Mouse (Mus musculus): ENCODE data around the gene B3galt4. TPM values are rescaled to one million over a fixed set of nuclear protein-coding genes. Genes with fewer than 3 reads are reported as not detected.

The B3galt4 gene
- total RNA-seq, 1 experiment = 10.3 TPM

DNA sequence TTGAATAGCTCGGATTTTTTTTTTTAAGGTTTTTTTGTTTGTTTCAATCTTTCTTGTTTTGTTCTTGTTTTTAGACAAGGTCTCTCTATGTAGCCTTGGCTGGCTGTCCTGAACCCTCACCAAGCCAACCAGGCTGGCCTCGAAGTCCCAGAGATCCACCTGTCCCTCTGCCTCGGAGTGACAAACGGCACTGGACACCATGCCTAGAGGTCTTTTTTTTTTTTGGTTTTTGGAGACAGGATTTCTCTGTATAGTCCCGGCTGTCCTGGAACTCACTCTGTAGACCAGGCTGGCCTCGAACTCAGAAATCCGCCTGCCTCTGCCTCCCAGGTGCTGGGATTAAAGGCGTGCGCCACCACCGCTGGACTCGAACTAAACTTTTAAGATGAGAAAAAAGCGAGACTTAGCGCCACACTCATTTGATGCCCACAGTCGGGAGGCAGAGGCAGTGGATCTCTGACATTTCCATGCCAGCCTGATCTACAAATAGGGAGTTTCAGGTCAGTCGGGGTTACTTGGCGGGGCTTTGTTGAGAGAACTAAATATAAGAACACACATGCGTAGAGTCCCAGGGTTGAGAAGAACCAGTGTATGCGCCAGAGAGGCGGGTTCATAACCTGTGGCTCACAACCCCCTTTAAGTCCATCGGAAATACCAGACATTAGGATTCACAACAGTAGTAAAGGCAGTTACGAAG is 22.9 kb downstream of the B3galt4 start:
- TF ChIP-seq ZNF384 (IDR thresholded peaks at IDR 0.05; ENCODE audit: low read depth, low read length) (no peak), ZC3H11A (IDR thresholded peaks at IDR 0.05; ENCODE audit: borderline replicate concordance, low read depth, low read length) (no peak), HCFC1 (IDR thresholded peaks at IDR 0.05; ENCODE audit: borderline replicate concordance, insufficient read depth, low read length) (no peak), MAFK (IDR thresholded peaks at IDR 0.05; ENCODE audit: insufficient read depth, low read depth, low read length) (no peak), CHD2 (IDR thresholded peaks at IDR 0.05; ENCODE audit: low read depth, low read length) (no peak)
- DNase-seq (ENCODE audit: low read depth, low spot score) = no peak
- in situ Hi-C loops (cut with MboI; ENCODE audit: low sequenced_read_pairs in 2 of 2, unreplicated experiment in 2 of 2) = no loop called here
- peaks cover 14% of the 10 kb centered on the region; the same call in 1 of the 2 replicates for H3K36me3 ChIP-seq (ENCODE audit: control insufficient read depth, insufficient read depth, low read length, poor library complexity, severe bottlenecking)
- H3K4me3 ChIP-seq (ENCODE audit: insufficient read depth in 1 of 2, low read depth in 1 of 2, low read length in 2 of 2, poor library complexity in 1 of 2, severe bottlenecking in 1 of 2) = peak overlapping the region; percentile 74 to 75
- H3K27ac ChIP-seq (ENCODE audit: insufficient read depth, low read depth, low read length, poor library complexity, severe bottlenecking) = no peak overlapping the region
- H3K9ac ChIP-seq (ENCODE audit: insufficient read depth, low read depth, low read length, poor library complexity, severe bottlenecking) = peak overlapping the region; percentile 86; the same call in 1 of the 2 replicates
- H3K4me1 ChIP-seq (ENCODE audit: control insufficient read depth in 2 of 2, insufficient read depth in 2 of 2, low read length in 2 of 2, poor library complexity in 1 of 2) = peaks cover 0 to 20% of the 10 kb centered on the region in 2 experiments; a peak in 1 of 4 replicates
- no peaks in the 10 kb centered on the region for H3K9me3 ChIP-seq (ENCODE audit: control insufficient read depth, insufficient read depth, low read depth, low read length)

GRCm38 (mm10) chr17:33926207-33926932 is 24.9 kb downstream of the B3galt4 start:
- in situ Hi-C loops (cut with MboI; ENCODE audit: low sequenced_read_pairs in 2 of 2, unreplicated experiment in 2 of 2) = no loop called here
- H3K4me3 ChIP-seq (ENCODE audit: insufficient read depth in 1 of 2, low read depth in 1 of 2, low read length in 2 of 2, poor library complexity in 1 of 2, severe bottlenecking in 1 of 2) = peak overlapping the region in 1 of 2 experiments; percentile 12; a peak in 1 of 4 replicates
- H3K36me3 ChIP-seq (ENCODE audit: control insufficient read depth, insufficient read depth, low read length, poor library complexity, severe bottlenecking) = peaks cover 9% of the 10 kb centered on the region; the same call in 1 of the 2 replicates
- 0 out of 2 replicates have a peak overlapping the region, but pooled peaks have one; percentile 33 for H3K9ac ChIP-seq (ENCODE audit: insufficient read depth, low read depth, low read length, poor library complexity, severe bottlenecking)
- no peak for DNase-seq (ENCODE audit: low read depth, low spot score)
- no peak overlapping the region for H3K27ac ChIP-seq (ENCODE audit: insufficient read depth, low read depth, low read length, poor library complexity, severe bottlenecking)
- H3K9me3 ChIP-seq (ENCODE audit: control insufficient read depth, insufficient read depth, low read depth, low read length) = no peaks in the 10 kb centered on the region
- peaks cover 0 to 14% of the 10 kb centered on the region in 2 experiments; a peak in 1 of 4 replicates for H3K4me1 ChIP-seq (ENCODE audit: control insufficient read depth in 2 of 2, insufficient read depth in 2 of 2, low read length in 2 of 2, poor library complexity in 1 of 2)
- TF ChIP-seq HCFC1 (IDR thresholded peaks at IDR 0.05; ENCODE audit: borderline replicate concordance, insufficient read depth, low read length) = no peak
- TF ChIP-seq ZC3H11A (IDR thresholded peaks at IDR 0.05; ENCODE audit: borderline replicate concordance, low read depth, low read length) = peak; percentile 51
- 0 out of 2 replicates have a peak, but pooled peaks have one; percentile 16 for TF ChIP-seq ZNF384 (IDR thresholded peaks at IDR 0.05; ENCODE audit: low read depth, low read length)
- no peak for TF ChIP-seq MAFK (IDR thresholded peaks at IDR 0.05; ENCODE audit: insufficient read depth, low read depth, low read length)

GRCm38 (mm10) chr17:33925406-33926116 is 25.7 kb downstream of the B3galt4 start:
- no peak for DNase-seq (ENCODE audit: low read depth, low spot score)
- Histone ChIP-seq H3K27ac (ENCODE audit: insufficient read depth, low read depth, low read length, poor library complexity, severe bottlenecking) (no peak overlapping the region), H3K9ac (ENCODE audit: insufficient read depth, low read depth, low read length, poor library complexity, severe bottlenecking) (no peak overlapping the region; the same call in 1 of the 2 replicates), H3K9me3 (ENCODE audit: control insufficient read depth, insufficient read depth, low read depth, low read length) (no peaks in the 10 kb centered on the region), H3K36me3 (ENCODE audit: control insufficient read depth, insufficient read depth, low read length, poor library complexity, severe bottlenecking) (peaks cover 9% of the 10 kb centered on the region; the same call in 1 of the 2 replicates), H3K4me1 (ENCODE audit: control insufficient read depth in 2 of 2, insufficient read depth in 2 of 2, low read length in 2 of 2, poor library complexity in 1 of 2) (peaks cover 0 to 13% of the 10 kb centered on the region in 2 experiments; a peak in 1 of 4 replicates), H3K4me3 (ENCODE audit: insufficient read depth in 1 of 2, low read depth in 1 of 2, low read length in 2 of 2, poor library complexity in 1 of 2, severe bottlenecking in 1 of 2) (peak overlapping the region in 1 of 2 experiments; percentile 28; a peak in 2 of 4 replicates)
- no peak for TF ChIP-seq ZC3H11A (IDR thresholded peaks at IDR 0.05; ENCODE audit: borderline replicate concordance, low read depth, low read length)
- TF ChIP-seq MAFK (IDR thresholded peaks at IDR 0.05; ENCODE audit: insufficient read depth, low read depth, low read length) = no peak
- TF ChIP-seq HCFC1 (IDR thresholded peaks at IDR 0.05; ENCODE audit: borderline replicate concordance, insufficient read depth, low read length) = no peak
- TF ChIP-seq ZNF384 (IDR thresholded peaks at IDR 0.05; ENCODE audit: low read depth, low read length) = no peak
- TF ChIP-seq CHD2 (IDR thresholded peaks at IDR 0.05; ENCODE audit: low read depth, low read length) = no peak
- in situ Hi-C loops (cut with MboI; ENCODE audit: low sequenced_read_pairs in 2 of 2, unreplicated experiment in 2 of 2) = no loop called here

Measured in ES-E14 (cell line).